Mouse (Mus musculus): Measurements from ENCODE around the gene Tubd1.

Tubd1 gene

DNA sequence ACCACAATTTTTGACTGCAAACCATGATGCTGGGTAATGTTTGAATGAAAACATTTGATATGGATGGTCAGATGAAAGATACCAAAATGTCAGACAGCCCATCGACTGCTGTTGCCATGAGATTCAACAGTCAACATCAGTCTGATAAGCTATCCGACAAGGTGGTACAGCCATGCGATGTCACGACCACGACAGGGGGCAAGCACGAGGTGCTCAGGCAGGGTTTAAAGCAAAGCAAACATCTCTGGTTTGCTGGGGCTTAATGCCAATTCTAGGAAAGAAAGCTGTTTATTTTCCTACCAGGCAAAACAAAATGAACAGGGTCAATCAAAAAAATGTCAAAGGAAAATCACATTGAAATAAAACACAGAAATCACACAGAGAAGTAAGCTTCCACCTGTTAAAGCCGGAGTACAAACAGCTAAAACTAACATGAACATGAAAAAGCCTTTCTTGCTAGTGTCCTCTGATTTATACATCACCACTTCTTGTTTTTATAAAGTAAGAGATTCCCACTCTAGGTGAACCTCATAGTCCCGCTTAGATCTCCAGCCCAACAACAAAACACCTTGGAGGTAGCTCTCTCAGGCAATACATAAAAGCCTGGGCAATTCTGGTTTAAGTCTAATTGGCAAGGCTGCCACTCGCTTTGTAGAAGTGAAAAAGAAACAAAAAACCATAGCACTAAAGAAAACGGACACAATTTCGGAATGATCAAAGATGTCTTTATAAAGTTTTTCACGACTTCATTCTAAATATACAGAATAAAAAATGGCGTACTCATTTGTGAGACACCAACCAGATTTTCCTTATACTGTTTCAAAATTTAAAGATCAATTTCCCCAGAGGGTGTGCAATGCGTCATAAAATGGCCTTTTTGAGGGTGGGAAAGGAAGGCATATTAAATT is 39.5 kb downstream of the Tubd1 start:
- DNase-seq (ENCODE audit: low spot score in 2 of 2): no peak

DNA sequence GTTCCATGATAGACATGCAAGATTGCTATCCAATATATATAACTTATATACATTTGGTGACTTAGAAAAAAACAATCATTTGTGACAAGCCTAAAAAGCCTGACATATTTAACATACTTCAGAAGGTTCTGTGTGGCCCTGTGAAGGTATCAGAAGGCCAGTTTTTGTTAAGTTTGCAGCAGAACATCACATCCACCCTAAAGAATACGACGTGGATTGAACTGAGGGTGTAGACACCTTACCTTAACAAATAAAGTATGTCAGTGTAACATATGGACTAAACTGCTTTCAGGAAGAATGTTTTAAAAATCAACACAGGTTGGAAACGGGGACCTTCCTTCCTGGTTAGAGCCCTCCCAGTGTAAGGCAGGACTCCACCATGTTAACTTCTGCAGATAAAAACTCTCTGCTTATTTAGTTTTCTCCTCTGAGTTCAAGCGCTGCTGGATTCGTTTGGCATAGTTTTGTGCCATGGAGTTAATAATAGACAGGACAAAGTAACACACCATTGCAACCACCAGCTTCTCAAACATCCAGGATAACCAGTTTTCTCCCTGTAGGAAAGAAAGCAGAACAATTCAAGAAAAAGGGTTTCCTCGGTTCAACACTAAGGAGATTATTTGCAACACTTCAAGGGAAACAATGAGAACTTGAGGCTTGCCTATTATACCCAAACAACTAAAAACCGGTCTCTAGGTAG is 40.3 kb downstream of the Tubd1 start:
- DNase-seq (ENCODE audit: low spot score in 2 of 2): no peak

DNA sequence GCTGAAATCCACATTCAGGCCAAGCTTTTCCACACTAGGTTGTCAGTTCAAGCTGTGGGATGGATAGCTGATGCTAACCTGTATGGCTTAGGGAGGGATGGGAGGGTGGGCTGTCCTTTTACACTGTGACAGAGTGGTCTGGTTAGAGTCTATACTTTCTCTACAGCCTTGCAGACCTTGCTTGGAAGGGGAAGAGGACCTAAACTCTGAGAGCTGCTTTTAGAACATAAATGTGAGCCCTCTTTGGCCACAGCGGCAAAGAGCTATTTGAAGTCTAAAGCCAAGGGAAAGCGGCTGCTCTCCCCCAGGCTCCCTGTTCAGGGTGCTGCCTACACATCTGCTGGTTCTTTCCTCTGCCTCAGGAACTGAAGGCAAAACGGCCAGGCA is 40.8 kb downstream of the Tubd1 start:
- no peak for DNase-seq (ENCODE audit: low spot score in 2 of 2)

- no peak for DNase-seq (ENCODE audit: low spot score in 2 of 2)
These were observed 41.5 kb downstream of the Tubd1 start for GRCm38 (mm10) chr11:86586177-86586867.

DNA sequence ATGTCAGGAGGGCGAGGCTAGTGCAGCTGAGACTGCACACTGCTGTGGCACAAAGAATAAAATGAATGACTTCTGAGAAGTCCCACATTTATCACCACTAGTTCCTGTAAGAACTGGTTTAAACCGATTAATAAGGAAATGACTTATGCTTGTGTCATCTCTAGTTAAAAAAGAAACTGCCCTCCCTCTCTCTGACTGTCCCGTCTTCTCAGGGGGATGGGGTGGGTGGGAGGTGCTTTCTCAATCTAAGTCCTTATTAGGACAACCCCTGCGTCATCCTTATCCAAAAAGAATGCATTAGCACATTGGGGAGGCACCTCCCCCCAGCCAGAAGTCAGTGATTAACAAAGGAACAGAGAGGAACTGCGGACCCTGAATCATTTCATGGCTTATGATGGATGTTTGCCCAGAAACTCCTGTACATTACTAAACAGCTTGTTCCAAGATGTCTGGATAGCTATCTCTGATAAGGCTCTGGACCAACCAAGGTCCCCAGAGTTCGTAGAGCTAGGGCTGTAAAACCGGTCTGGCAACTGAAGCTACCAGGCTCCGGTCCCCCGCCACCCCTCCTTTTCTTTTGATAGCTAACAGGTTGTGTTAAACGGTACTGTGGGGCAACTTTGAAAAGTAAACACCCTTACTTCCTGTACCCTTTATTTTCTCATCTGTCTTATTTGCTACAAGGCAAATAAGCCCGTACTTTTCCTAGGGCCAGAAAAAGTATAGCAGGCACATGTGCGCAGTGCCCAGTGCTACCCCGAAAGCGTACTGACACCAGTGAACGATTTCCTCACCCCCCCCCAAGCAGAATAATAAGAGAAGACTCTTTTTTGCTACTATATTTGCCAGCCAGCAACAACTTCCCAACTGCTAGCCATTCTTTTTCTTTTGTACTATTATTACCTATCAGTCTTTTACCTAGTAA is 42.3 kb downstream of the Tubd1 start:
- no peak for DNase-seq (ENCODE audit: low spot score in 2 of 2)

DNA sequence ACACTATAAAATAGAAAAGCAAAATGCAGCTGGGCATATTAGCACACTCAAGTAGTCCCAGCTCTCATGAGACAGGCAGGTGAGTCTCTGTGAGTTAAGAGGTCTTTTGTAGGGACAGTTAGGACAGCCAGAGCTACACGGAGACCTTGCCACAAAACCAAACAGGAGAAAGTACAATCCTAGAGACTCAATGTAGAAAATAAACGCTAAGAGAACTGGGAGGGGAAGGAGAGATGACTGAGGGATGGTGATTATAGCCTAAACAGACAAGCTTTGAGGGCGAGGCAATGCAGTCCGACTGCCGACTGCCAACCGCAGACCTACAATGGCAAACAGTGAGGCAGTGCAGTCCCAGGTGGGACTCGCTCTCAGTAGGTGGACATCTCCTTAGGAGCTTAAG is 43.0 kb downstream of the Tubd1 start:
- no peak for DNase-seq (ENCODE audit: low spot score in 2 of 2)

GRCm38 (mm10) chr11:86588583-86589298 is 44.0 kb downstream of the Tubd1 start:
- no peak for DNase-seq (ENCODE audit: low spot score in 2 of 2)

- no peak for DNase-seq (ENCODE audit: low spot score in 2 of 2)
These were observed 45.3 kb downstream of the Tubd1 start for GRCm38 (mm10) chr11:86590066-86590465.

DNA sequence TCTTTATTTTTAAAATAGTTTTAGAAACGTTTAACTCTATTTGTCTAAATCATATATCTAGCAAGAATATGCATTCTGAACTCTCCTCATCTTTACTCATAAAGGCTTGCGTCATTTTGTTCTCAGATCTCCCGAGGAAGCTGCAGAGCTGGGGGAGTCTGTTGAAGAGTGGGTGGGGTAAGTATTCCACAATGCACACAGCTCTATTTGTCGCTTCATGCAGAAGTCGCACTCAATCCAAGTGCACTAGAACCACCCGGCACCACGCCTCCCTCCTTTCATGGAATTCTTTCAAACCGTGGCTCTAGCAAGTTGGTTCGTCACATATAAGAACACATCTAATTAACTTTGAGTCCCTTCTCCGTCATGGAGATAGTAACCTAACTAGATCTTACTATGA is 45.8 kb downstream of the Tubd1 start:
- DNase-seq (ENCODE audit: low spot score in 2 of 2): no peak

DNA sequence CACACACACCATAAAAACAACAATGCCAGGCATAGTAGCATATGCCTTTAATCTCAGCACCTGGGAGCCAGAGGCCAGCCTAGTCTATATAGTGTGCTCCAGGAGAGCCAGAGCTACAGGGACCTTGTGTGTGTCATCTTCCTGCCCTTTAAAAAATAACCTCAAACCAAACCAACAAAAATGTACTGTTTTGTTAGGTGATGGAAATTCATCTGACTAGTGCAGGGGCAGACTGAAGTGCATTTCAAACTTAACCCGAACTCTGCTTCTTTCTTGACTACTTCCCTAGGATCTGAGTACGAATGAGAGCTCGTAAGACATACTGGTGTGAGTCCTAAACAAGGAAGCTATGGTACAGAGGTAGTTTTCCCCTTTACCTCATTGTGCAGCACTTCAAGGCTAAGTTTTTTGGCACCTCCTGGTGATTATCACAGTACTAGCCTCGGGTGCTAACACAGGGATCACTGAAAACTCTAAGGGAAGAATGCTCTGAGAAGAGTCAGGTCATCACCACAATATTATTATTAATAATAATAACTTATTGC is 46.6 kb downstream of the Tubd1 start:
- DNase-seq (ENCODE audit: low spot score in 2 of 2): no peak

DNA sequence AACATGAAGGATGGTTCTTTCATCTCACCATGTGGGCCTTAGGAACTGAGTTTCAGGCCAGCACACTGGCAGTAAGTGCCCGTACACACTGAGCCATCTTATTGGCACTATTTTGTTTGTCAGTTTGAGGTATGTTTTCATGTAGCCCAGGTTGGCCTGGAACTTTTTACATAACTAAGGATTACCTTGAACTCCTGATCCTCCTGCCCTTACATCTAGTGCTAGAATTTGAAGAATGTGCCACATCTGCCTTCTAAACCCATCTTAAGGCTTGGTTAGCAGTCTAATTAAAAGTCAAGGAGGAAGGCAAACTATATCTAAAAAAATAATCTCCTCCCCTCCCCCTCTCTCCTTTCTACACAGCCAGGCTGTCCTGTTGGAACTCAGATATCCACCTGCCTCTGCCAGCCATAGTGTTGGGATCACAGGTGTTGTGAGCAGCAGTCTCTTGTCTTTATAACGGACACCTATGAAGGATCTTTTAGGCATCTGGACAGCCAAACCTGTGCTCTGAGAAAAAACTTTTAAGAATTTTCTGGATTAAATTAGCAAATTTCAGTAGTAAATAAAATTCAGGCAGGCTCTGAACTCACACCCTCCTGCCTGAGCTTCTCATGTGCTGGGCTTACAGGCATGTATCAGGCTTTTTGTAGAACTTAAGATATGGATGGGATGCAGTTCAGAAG is 47.3 kb downstream of the Tubd1 start:
- no peak for DNase-seq (ENCODE audit: low spot score in 2 of 2)

DNA sequence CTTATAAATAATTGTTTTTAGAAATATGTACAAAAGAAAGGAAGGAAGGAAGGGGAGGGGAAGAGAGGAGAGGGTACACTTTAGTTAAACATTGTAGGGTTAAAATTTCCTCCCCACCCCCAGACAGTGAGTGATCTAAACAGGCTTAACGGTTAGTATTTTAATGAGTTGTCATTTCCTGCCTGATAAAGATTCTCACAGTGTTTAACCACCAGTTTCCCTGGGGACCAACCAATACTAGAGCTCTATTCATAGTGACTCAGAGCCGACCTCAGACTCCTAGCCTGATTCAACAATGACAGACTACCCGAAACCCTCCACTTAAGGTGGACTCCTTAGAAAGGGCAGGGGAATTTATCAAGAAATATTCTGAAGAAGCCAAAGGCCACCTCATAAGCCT is 48.2 kb downstream of the Tubd1 start:
- DNase-seq (ENCODE audit: low spot score in 2 of 2): no peak

DNA sequence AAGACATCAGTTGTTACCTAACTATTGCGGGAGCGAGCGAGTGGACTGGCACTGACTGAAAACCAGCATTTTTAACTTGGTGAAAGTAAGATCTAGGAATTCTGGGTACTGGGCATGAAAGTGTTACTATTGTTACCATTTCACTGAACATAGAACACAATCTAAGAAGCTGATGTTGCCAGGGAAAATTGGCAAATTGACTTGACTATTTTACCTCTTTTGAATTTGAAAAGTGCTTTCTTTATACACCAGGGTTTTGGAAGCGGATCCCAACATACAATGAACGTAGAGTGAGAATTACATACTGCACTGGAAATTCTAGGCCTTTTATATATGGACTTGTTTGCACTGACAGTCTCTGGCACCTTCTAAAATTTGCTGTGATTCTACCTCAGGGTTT is 48.7 kb downstream of the Tubd1 start:
- DNase-seq (ENCODE audit: low spot score in 2 of 2): no peak

DNA sequence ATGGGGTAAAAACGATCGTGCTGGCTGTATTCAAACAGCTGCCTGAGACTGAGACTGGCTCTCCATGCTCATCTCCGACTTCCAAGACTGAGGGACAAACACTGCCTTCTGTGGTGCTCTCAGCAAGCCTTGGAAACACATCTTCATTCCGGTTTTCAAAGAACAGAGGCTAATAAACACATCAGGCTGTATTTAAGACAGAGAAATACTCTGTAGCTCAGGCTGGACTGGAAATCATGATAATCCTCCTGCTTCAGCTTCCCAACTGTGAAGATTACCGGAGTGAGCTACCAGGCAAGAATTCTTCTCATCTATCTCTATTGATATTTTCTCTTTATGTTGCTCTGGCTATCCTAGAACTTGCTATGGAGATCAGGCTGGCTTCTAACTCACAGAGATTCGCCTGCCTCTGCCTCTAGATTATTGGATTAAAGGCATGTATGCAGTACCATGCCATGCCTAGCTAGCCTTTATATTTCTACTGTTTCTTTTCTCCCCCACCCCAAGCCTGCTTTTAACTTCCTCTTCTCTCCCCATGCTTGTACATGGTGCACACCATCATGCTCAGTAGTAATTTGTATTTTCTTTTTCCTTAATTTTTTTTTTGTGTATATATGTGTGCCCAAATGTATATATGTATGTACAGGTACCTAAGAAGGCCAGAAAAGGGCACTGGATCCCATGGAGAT is 49.5 kb downstream of the Tubd1 start:
- DNase-seq (ENCODE audit: low spot score in 2 of 2): no peak

DNA sequence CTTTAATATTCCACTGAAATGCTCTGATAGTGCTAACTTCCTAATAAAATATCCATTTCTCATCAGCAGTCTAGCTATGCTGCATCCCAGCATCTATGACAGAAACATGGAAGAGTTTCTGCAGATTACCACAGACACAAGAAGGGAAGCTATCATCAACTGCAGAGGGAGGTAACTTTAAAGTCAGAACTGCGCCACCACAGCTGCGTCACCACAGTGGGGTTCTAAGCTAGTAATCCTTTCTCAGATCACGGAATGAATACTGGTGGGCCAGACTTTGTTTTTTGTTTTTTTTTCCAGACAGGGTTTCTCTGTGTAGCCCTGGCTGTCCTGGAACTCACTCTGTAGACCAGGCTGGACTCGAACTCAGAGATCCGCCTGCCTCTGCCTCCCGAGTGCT is 50.6 kb downstream of the Tubd1 start:
- no peak for DNase-seq (ENCODE audit: low spot score in 2 of 2)

GRCm38 (mm10) chr11:86596187-86596960 is 51.6 kb downstream of the Tubd1 start:
- no peak for DNase-seq (ENCODE audit: low spot score in 2 of 2)

- DNase-seq (ENCODE audit: low spot score in 2 of 2): no peak
These were observed 52.2 kb downstream of the Tubd1 start for GRCm38 (mm10) chr11:86596976-86597375.

- DNase-seq (ENCODE audit: low spot score in 2 of 2): no peak
These were observed 53.4 kb downstream of the Tubd1 start for GRCm38 (mm10) chr11:86598154-86598553.

DNA sequence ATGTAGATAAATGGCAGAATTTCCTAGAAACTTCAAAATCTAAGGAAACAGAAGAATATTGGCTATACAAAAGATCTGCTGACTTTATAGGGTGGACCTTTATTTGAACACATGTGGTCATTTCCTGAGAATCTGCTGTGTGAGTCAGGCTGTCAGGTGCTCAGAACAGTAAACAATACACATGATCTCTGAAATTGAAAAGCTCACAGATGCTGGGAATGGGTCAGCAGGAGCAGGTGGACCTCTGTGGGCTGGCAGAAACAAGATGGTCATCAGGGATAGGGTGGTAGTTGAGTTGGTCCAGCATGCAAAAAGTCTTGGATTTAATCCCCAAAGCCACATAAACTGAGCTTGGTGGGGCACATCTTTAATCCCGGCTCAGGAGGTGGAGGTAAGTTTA is 53.8 kb downstream of the Tubd1 start:
- DNase-seq (ENCODE audit: low spot score in 2 of 2): no peak
